Mouse (Mus musculus) lung, postnatal 0 days (tissue): ENCODE results near the gene Plekhf1. TPM values are rescaled to one million over a fixed set of nuclear protein-coding genes. Genes with fewer than 3 reads are reported as not detected.
A peak's percentile ranks its signal among the peaks of the same experiment; 100 is the strongest.

Source experiments
- ATAC-seq: fragments of 200-750 bp; cut with Nextera tagmentation; 2 replicates; pipeline ENCODE4 v1.8.0; 2017; ENCODE audit warnings: moderate library complexity
- DNase-seq: peaks from one replicate; pipeline ENCODE4 v3.0.0-alpha.2; 2016; ENCODE audit warnings: low spot score
- H3K27ac ChIP-seq: fragments of 300-500 bp; sonication (generic); 2 replicates; pipeline ENCODE4 v1.5.1; 2014; ENCODE audit warnings: antibody characterized with exemption, mild to moderate bottlenecking, low read length, mixed read lengths
- H3K27me3 ChIP-seq: fragments of 300-500 bp; sonication (generic); replicated peaks from 2 replicates; pipeline ENCODE4 v1.6.1; 2014; ENCODE audit warnings: low read length, mixed read lengths; ENCODE audit not compliant: insufficient read depth
- H3K36me3 ChIP-seq: fragments of 300-500 bp; sonication (generic); 2 replicates; pipeline ENCODE4 v1.6.1; 2014; ENCODE audit warnings: low read length, mixed read lengths; ENCODE audit not compliant: insufficient read depth
- H3K4me1 ChIP-seq: fragments of 300-500 bp; sonication (generic); 2 replicates; pipeline ENCODE4 v1.6.1; 2014; ENCODE audit warnings: antibody characterized with exemption, low read depth, low read length, mixed read lengths; ENCODE audit not compliant: insufficient read depth
- H3K4me2 ChIP-seq: fragments of 300-500 bp; sonication (generic); replicated peaks from 2 replicates; pipeline ENCODE4 v1.6.1; 2014; ENCODE audit warnings: low read depth, mild to moderate bottlenecking, low read length, moderate library complexity, mixed read lengths
- H3K4me3 ChIP-seq: fragments of 300-500 bp; sonication (generic); 2 replicates; pipeline ENCODE4 v1.5.1; 2014; ENCODE audit warnings: low read depth, low read length
- H3K9ac ChIP-seq: fragments of 300-500 bp; sonication (generic); replicated peaks from 2 replicates; pipeline ENCODE4 v1.6.1; 2014; ENCODE audit warnings: low read depth, mild to moderate bottlenecking
- H3K9me3 ChIP-seq: fragments of 300-500 bp; sonication (generic); 2 replicates; pipeline ENCODE4 v1.6.1; 2016; ENCODE audit warnings: low read length, mixed read lengths
- CTCF ChIP-seq: IDR thresholded peaks from 2 replicates; pipeline ENCODE4 v1.5.1; 2016; ENCODE audit warnings: antibody characterized with exemption, mild to moderate bottlenecking
- EP300 ChIP-seq: IDR thresholded peaks from 2 replicates; pipeline ENCODE4 v1.6.1; 2016; ENCODE audit warnings: antibody characterized with exemption, mild to moderate bottlenecking, control low read depth
- WGBS: fragments of 180-500 bp; shearing (Covaris S2); extraction: QIAGEN DNeasy Blood & Tissue Kit; methylation state at CpG from one replicate; pipeline ENCODE4 v1.1.7; 2014; 5-methylcytosine and 5-hydroxymethylcytosine counted together
- polyA plus RNA-seq: library from polyadenylated mRNA; unstranded; fragments of >200 nt; fragmentation: Nextera tagmentation; extraction: Ambion mirVana; gene quantifications from 2 replicates; pipeline ENCODE4 v1.2.1, GENCODE M21; 2015

Gene Plekhf1
- polyA plus RNA-seq, 1 experiment from 2014 or later, result 3.9 TPM

- TF ChIP-seq EP300, result no peak
- no peak for TF ChIP-seq CTCF
- ATAC-seq, result no peak
- 45% methylated on average over 5 of the region's 5 CpGs for WGBS
Observed at GRCm38 (mm10) chr7:38214473-38215214, 13.2 kb downstream of the Plekhf1 start.

GRCm38 (mm10) chr7:38212651-38213062, 15.2 kb downstream of the Plekhf1 start:
- Histone ChIP-seq H3K9me3 (no peaks in the 10 kb centered on the region), H3K9ac (no peak overlapping the region), H3K27me3 (no peaks in the 10 kb centered on the region), H3K4me1 (no peaks in the 10 kb centered on the region), H3K4me2 (no peak overlapping the region), H3K27ac (no peak overlapping the region), H3K4me3 (no peak overlapping the region), H3K36me3 (no peaks in the 10 kb centered on the region)
- TF ChIP-seq CTCF, result no peak
- TF ChIP-seq EP300, result no peak
- ATAC-seq, result peak; percentile 14; the same call in 1 of the 2 replicates
- 15% methylated on average over 3 of the region's 3 CpGs for WGBS
- DNase-seq, result peak; percentile 57

More at GRCm38 (mm10) chr7:38214473-38215214, 13.2 kb downstream of the Plekhf1 start:
- Histone ChIP-seq H3K4me3 (no peak overlapping the region), H3K36me3 (no peaks in the 10 kb centered on the region), H3K9ac (no peak overlapping the region), H3K27ac (no peak overlapping the region), H3K4me1 (no peaks in the 10 kb centered on the region), H3K4me2 (no peak overlapping the region), H3K27me3 (no peaks in the 10 kb centered on the region), H3K9me3 (no peaks in the 10 kb centered on the region)
- no peak for DNase-seq

GRCm38 (mm10) chr7:38209478-38210152, 18.2 kb downstream of the Plekhf1 start:
- H3K4me1 ChIP-seq, result no peaks in the 10 kb centered on the region
- 40% methylated on average over 11 of the region's 11 CpGs for WGBS

GRCm38 (mm10) chr7:38208969-38209368, 18.8 kb downstream of the Plekhf1 start:
- TF ChIP-seq EP300, result no peak
- TF ChIP-seq CTCF, result no peak
- Histone ChIP-seq H3K36me3 (no peaks in the 10 kb centered on the region), H3K4me1 (no peaks in the 10 kb centered on the region), H3K9me3 (no peaks in the 10 kb centered on the region), H3K27me3 (no peaks in the 10 kb centered on the region), H3K4me3 (no peak overlapping the region), H3K27ac (no peak overlapping the region), H3K4me2 (no peak overlapping the region), H3K9ac (no peak overlapping the region)
- no peak for DNase-seq
- no peak for ATAC-seq
- 56% methylated on average over 3 of the region's 3 CpGs for WGBS

More at GRCm38 (mm10) chr7:38209478-38210152, 18.2 kb downstream of the Plekhf1 start:
- DNase-seq, result no peak
- no peak overlapping the region for H3K9ac ChIP-seq
- no peak overlapping the region for H3K27ac ChIP-seq
- TF ChIP-seq EP300 (no peak), CTCF (no peak)
- H3K9me3 ChIP-seq, result no peaks in the 10 kb centered on the region
- no peaks in the 10 kb centered on the region for H3K36me3 ChIP-seq
- no peak overlapping the region for H3K4me3 ChIP-seq
- ATAC-seq, result 0 out of 2 replicates have a peak, but pooled peaks have one; percentile 25
- no peak overlapping the region for H3K4me2 ChIP-seq
- H3K27me3 ChIP-seq, result no peaks in the 10 kb centered on the region

- Histone ChIP-seq H3K27ac (no peak overlapping the region), H3K36me3 (no peaks in the 10 kb centered on the region), H3K4me2 (no peak overlapping the region), H3K4me1 (no peaks in the 10 kb centered on the region), H3K27me3 (no peaks in the 10 kb centered on the region), H3K9me3 (no peaks in the 10 kb centered on the region), H3K4me3 (no peak overlapping the region), H3K9ac (no peak overlapping the region)
- no peak for DNase-seq
- no peak for TF ChIP-seq CTCF
- no peak for TF ChIP-seq EP300
- no peak for ATAC-seq
- WGBS, result 65% methylated on average over 3 of the region's 3 CpGs
Observed at GRCm38 (mm10) chr7:38206564-38206963, 21.3 kb downstream of the Plekhf1 start.

GRCm38 (mm10) chr7:38205801-38206200, 22.0 kb downstream of the Plekhf1 start:
- Histone ChIP-seq H3K36me3 (no peaks in the 10 kb centered on the region), H3K4me2 (no peak overlapping the region), H3K4me3 (no peak overlapping the region), H3K27ac (no peak overlapping the region), H3K9me3 (no peaks in the 10 kb centered on the region), H3K4me1 (no peaks in the 10 kb centered on the region), H3K27me3 (no peaks in the 10 kb centered on the region), H3K9ac (no peak overlapping the region)
- DNase-seq (no peak), ATAC-seq (no peak)
- TF ChIP-seq CTCF (no peak), EP300 (no peak)
- 65% methylated on average over 2 of the region's 2 CpGs for WGBS
